Mouse (Mus musculus) spleen, postnatal 10 days (tissue): Measurements from ENCODE around the gene Klk1.
"Not testable (repeated sequence)": the region's sequence is repeated elsewhere in the genome, so short reads cannot be mapped to it uniquely, and the experiment has no call there.

ENCODE experiments used
- DNase-seq, 2 experiments: peaks; one replicate each; pipeline ENCODE4 v3.0.0; 2021 to 2022; ENCODE audit warnings: low spot score in 2 of 2

Gene Klk1

DNA sequence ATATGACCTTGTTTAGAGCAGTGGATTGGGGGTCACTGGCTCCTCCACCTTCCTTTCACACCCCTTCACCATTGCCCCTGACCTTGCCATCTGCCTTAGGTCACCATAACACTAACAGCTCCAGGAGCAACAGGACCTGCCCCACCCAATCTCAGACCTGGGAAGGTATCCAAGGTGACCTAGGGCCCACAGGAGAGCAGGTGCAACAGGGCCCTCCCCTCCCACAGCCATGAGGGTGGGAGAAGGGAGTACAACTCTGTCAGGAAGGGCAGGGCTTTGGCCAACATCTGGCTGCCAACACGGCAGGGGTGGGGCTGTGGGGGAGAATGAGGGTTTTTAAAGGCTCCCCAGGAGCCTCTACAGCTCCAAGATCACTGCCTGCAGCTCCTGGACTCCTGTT is at the start of gene Klk1:
Klk1 (plus strand) TSS at position 285 of the 400 bp plus-strand sequence.
- no peak for DNase-seq

DNA sequence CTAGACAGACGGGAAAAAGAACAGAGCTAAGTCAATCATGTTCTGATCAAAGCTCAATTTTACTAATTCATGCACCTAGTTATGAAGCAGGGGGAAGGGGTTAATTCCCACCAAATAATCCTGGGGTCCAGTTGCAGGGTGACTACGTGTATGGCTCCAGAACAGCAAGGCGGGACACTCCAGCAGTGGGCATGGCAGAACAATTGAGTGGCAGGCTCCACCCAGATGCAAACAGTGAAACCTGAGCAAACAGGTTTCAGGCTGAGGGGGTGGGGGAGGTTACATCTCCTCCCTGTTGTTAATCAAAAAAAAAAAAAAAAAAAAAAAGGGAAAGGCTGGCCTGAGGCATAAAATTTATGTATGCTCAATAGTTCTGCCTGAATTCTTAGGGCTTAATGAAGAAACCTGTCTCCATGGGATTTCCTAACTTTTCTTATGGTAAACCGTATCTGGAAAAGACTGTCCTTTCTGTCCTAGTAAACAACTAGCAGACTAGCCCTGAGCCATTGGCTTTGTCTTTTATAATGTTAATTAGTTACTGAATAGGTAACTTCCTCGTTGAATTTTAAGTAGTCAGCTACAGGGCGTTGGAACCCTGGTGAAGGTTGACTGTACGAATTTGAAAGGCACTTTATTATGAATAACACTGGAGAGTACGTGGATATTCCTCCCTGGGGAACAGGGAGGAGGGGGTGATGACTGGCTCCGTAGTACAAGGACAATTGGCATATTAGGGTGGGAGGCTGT is 45.7 kb upstream of the Klk1 start:
- DNase-seq: no peak

DNA sequence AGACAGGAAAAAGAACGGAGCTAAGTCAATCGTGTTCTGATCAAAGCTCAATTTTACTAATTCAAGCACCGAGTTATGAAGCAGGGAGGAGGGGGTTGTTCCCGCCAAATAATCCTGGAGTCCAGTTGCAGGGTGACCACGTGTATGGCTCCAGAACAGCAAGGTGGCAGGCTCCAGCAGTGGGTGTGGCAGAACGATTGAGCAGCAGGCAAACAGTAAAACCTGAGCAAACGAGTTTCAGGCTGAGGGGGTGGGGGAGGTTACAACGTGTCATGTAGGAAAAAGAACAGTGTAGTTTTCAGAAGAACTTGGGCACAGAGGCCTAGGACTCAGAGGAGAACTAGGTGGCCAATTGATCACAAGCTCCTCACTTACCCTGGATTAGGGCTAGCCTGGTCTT is 38.6 kb upstream of the Klk1 start:
- not testable (repeated sequence) for DNase-seq

DNA sequence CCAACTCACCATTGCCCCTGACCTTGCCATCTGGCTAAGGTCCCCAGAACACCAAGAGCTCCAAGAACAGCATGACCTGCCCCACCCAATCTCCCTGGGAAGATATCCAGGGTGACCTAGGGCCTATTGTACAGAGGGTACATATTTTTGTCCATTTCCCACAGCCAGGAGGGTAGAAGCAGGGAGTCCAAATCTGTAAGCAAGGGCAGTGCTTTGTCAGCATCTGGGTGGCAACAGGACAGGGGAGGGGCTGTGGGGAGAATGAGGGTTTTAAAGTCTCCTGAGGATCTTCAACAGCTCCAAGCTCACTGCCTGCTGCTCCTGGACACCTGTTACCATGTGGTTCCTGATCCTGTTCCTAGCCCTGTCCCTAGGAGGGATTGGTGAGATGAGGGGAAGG is 37.2 kb upstream of the Klk1 start, which contains the start of gene Klk1b24:
Klk1b24 (plus strand) TSS at position 301 of the 400 bp plus-strand sequence.
- DNase-seq: not testable (repeated sequence)

DNA sequence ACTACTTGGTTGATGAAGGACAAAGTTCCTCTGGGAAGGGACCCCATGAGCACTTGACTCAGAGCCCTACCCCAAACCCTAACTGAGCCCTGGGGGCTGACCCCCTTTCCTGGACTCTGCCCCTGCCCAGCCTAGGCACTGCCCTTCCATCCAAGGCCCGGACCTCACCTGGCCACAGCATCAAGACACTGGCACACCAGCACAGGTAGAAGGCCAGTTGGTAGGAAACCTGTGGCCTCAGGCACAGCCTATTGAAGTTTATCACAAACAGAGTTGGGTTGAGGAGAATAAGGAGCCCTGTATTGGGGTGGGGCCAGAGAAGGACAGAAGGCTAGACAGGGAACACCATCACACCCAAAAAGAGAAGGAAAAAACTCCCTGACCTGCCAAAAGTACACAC is 31.7 kb upstream of the Klk1 start:
- DNase-seq: not testable (repeated sequence)

DNA sequence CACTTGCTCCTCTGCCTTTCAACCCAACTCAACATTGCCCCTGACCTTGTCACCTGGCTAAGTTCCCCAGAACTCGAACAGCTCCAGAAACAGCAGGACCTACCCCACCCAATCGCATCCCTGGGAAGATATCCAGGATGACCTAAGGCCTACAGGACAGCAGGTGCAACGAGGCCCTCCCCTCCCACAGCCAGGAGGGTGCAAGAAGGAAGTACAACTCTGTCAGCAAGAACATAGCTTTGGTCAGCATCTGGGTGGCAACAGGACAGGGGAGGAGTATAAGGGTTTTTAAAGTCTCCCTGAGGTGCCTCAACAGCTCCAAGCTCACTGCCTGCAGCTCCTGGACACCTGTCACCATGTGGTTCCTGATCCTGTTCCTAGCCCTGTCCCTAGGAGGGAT is 27.3 kb upstream of the Klk1 start, which contains the start of gene Klk1b3:
Klk1b3 (plus strand) TSS at position 301 of the 400 bp plus-strand sequence.
- no peak for DNase-seq

DNA sequence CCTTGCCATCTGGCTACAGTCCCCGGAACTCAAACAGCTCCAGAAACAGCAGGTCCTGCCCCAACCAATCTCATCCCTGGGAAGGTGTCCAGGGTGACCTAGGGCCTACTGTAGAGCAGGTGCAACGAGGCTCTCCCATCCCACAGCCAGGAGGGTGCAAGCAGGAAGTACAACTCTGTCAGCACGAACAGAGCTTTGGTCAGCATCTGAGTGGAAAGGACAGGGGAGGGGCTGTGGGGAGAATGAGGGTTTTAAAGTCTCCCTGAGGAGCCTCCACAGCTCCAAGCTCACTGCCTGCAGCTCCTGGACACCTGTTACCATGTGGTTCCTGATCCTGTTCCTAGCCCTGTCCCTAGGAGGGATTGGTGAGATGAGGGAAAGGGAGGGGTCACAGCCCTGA is 18.0 kb upstream of the Klk1 start, which contains the start of gene Klk1b4:
Klk1b4 (plus strand) TSS at position 301 of the 400 bp plus-strand sequence.
- not testable (repeated sequence) for DNase-seq

DNA sequence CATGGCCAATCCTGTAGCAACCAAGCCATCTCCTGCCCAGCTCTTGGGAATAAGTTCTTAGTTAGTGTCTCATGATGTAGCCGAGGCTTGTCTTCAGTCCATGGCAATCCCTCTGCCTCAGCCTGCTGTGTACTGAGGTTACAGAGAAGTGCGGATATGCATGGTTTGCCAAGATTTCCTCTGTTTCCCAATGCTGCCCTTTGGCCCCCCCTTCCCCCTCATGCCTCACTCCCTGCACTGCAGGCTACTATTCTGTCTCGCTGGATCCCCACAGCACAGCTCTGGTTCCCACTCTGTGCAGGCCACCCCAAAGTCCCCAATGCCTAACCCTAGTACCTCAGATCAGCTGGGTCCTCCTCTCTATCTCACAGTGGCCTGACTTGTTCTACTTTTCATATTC is 16.9 kb upstream of the Klk1 start:
- no peak for DNase-seq

DNA sequence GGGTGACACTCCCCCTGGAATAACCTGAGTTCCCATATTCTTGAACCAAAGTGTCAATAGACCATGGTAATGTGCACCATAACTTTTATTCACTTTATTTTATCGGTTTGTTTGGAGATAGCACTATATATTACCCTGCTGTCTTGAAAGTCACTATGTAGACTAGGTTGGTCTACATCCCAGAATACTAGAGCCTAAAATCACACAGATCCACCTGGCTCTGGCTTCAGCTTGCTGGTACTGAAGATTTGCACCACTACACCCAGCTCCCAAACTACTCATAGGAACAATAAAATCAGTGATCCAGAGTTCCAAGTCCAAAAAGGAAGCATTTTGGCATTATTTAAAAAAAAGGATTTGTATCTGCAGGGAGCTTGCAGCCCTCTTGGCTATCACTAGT is 9.5 kb upstream of the Klk1 start, which contains the start of gene Klk1b5:
Klk1b5 (plus strand) TSS at position 301 of the 400 bp plus-strand sequence.
- DNase-seq: no peak

DNA sequence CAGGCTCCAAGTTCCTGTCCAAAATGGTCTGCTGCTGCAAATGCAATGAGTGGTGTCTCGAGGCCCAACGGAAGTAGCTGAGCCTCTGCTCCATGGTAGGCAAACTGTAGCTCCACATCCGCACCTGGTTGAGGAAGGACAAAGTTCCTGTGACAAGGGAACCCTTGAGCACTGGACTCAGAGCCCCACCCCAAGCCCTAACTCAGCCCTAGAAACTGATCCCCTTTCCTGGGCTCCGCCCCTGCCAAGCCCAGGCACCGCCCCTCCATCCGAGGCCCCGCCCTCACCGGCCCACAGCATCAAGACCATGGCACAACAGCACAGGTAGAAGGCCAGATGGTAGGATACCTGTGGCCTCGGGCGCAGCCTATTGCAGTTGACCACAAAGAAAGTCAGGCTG is 3.6 kb upstream of the Klk1 start:
- not testable (repeated sequence) for DNase-seq

DNA sequence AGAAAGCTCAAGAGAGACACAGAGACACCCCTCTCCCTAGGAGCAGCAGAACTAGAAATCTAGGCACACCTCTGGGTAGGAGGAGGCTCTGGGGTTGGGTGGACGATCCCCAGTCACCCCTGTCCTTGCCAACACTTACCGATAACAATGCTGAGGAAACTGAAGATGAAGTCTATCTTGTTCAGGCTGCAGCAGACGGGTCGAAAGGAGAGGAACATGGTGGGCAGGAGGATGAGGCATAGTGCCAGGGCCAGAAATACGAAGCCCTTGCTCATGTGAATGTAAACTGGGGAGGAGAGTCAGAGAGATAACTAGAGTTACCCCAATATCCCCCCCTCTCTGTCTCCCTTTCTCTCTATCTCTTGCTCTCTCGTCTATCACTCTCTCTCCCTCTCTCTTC is 2.8 kb upstream of the Klk1 start:
- not testable (repeated sequence) for DNase-seq

DNA sequence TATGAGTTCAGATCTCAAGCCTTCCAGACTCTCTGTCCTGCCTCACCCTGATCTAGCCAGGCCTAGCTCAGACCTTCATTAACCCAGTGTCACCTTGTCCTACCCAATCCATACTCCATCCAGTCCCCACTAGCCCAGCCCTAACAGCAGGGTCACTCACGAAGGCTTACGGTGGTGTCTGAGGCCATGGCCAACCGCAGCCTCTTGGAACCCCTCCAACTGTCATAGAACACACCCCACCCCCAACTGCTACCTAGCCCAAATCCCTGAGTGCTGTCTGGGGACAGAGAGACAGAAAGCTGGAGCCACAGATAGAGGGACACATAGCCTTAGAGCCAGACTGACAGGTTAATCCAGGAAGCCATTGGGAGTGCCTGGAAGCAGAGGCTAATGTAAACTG is 10.7 kb downstream of the Klk1 start, which contains the start of gene Gm36864:
Gm36864 (plus strand) TSS at position 269 of the 400 bp plus-strand sequence.
- DNase-seq: no peak

DNA sequence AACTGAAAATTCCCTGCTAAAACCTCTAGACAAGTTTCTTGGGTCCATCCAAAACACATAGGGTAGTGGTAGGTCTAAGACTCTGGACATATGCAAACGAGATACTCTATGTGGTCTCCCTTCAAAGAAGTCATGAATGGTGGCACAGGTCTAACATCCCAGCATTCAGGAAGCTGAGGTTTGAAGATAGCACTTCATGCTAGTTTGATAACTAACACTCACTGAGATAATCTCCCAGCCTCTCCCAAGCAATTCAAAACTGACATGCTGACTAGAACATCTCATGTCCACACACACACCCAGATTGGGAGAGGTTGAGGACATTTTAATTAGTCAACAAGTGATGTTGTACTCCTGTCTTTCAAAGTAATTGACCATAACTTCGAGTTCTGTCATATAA is 14.8 kb downstream of the Klk1 start:
- no peak for DNase-seq

DNA sequence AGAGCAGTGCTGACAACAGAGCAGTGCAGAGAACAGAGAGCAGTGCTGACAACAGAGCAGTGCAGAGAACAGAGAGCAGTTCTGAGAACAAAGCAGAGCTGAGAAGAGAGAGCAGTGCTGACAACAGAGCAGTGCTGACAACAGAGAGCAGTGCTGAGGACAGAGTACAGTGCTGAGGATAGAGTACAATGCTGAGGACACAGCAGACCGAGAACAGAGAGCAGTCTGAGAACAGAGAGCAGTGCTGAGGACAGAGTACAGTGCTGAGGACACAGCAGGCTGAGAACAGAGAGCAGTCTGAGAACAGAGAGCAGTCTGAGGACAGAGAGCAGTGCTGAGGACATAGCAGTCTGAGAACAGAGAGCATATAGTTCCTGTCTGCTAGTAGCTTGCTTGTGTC is 15.6 kb downstream of the Klk1 start:
- no peak for DNase-seq

DNA sequence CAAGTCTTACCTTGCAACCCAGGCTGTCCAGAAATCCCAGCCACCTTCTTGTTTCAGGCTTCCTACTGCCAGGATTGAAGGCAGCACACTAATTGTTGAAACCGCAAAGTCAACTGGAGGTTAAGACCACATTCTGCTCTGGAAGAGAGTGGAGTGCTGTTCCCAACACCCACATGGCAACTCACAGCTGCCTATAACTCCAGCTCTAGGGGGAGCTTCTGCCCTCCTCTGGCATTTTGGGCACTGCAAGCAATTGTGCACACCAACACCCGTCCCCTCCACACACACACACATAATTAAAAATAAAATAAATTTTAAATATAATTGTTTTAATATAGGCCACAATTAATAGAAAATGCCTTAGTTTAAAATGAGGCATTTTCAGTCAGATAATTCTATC is 16.0 kb downstream of the Klk1 start:
- DNase-seq: no peak

DNA sequence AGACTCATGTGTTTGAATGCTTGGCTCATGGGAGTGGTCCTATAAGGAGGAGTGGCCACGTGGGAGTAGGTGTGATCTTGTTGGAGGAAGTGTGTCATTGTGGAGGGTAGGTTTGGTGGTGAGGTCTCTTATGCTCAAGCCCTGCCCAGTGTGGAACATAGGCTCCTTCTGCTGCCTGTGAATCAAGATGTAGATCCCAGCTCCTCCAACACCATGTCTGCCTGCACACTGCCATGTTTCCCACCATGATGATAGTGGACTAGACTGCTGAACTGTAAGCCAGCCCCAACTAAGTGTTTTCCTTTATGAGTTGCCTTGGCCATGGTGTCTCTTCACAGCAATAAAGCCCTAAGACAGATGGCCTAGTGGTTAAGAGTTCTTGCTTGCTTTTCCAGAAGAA is 18.9 kb downstream of the Klk1 start:
- DNase-seq: no peak

DNA sequence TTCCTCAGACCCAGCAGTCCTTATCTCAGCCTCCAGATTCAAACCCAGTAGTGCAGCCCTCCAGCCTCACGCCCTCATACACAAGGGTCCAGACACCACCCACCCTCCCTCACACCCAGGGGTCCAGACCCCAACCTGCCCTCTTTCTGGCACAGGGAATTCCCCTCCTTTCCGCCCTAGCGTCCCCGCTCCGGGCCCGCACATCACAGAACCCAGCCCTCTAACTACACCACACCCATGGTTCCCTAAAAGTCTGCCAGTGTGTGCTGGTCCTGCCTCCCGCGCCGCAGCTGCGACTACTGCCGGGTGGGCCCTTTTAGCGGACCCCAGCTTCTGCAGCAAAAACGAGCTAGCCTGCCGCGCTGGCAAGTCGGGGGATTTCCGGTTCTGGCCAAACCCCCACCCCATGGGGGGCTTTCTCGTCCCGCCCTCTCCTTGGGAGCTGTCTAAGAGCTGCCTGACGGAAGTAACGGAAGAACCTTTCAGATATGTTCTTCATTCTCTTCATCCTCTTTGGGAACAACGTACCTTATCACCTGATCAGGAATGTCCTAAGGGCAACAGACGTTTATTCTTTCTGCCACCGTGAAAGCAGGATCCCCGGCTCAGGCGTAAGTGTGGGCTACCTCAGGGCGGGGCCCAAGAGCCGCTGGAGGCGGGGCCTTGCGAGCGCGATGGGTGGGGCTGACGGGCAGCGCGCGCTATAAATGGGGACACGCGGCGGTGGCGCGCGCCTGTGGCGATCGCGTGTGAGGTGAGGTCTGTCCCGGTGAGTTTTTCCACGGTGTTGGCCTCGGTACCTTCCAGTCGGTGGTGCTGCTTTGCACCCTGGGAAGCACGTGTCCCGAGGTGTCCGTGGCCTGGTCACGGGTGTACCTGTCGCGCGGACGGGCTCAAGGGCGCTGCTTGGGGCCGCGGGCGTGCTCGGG is 21.2 kb downstream of the Klk1 start, which contains the start of the genes 1700028J19Rik and 2410002F23Rik:
1700028J19Rik (minus strand) TSS at position 641 of the 929 bp plus-strand sequence.
2410002F23Rik (plus strand) TSS at position 668 of the 929 bp plus-strand sequence.
- peak; percentile 93 to 96 for DNase-seq

DNA sequence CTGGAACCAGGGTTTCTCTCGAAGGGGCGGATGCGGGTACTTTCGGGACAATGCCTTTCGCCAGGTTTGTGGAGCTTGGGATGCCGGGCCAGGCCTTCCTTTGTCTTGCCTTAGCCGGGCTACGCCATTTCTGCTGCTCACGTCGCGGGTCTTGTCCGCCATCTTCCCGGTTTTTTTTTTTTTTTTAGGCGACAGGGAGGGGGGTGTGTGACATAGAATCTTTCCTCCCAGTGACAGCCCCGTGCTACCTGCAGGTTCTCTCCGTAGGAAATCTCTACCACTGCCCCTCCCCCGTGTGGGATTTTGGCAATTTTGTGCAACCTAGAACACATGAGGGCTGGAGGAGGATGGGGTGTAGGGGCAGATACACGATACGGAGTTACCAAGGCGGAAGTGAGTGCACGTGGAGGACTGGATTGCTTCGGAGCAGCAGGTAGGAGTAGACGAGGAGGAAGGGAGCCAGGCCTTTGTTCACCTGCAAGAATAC is 21.9 kb downstream of the Klk1 start:
- no peak for DNase-seq

DNA sequence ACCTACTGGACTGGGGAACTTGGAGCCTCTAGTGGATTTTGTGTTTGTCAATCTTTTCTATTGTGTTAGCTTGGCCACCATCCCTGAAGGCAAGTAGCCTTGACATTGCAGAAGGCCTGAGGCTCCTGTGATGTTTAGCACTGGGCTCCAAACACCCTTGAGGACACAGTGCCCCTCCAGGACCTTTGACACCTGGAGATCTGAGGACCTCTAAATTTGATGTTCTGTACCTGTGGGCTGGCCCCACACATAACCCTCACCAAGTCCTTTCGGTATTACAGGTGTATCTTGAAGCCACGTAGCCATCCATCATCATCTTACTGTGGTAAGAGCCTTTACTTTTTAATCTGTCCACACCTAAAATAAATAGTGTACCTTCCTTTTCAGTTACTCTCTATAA is 22.8 kb downstream of the Klk1 start:
- no peak for DNase-seq

DNA sequence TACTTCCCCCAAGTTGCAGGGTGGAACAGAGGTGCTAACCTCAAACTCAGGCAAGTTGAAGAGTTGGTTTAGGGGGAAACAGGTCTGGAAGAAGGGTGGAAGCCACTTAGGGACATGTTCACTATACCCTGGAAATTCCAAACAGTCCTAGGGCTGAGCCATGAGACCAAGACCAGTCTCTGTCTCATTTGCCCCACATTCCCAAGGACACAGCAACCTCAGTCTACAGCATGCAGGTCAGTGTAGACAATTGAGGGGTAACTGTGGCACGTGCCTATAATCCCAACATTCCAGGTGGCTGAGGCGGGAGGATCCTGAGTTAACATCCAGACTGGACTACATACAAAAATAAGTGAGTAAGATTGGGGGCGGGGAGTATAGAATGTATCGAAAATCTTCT is 24.1 kb downstream of the Klk1 start:
- no peak for DNase-seq

DNA sequence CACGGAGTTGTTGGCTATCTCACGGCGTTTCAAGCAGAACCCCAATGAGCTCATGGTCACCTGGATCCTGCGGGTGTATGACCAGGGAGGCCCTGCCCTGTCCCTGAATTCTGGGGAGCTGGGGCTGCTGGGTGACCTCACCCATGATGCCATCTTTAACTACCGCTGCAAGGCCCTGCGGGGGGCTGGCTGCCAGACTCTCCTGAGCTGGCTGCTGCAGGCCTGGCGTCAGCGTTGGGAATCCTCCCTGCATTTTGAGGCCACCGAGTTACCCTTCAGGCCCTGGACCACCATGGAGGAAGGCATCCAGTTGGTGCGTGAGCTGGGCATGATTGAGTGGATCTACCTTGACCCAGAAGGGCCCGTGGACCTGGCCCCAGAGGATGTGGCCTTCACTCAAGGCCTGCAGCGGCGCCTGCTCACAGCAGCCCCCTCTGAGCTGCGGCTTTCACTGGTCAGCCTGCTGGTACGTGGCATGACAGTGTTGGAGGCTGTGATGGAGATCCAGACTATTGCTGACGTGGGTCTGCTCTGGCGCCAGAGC is 25.6 kb downstream of the Klk1 start:
- not testable (repeated sequence) for DNase-seq
